Mouse (Mus musculus): ENCODE measurements around the gene Klf7. TPM values are rescaled to one million over a fixed set of nuclear protein-coding genes. Genes with fewer than 3 reads are reported as not detected.

The Klf7 gene
- polyA plus RNA-seq, 2 experiments: 1.4 to 3.6 TPM

GRCm38 (mm10) chr1:64120421-64120810 is 1.7 kb downstream of the Klf7 start:
- H3K9me3 ChIP-seq (ENCODE audit: control insufficient read depth, low read length): no peaks in the 10 kb centered on the region
- peaks cover 14 to 28% of the 10 kb centered on the region in 2 experiments for H3K4me1 ChIP-seq (replicated peaks; ENCODE audit: control insufficient read depth in 2 of 2, insufficient read depth in 2 of 2, low read length in 1 of 2)
- peak overlapping the region; percentile 50 for H3K9ac ChIP-seq (replicated peaks)
- WGBS (ENCODE audit: insufficient replicate concordance): 1% methylated on average over 13 of the region's 13 CpGs
- TF ChIP-seq EP300 (IDR thresholded peaks at IDR 0.05; ENCODE audit: low read depth) (no peak), CTCF (IDR thresholded peaks at IDR 0.05; ENCODE audit: low read depth) (no peak)
- H3K4me3 ChIP-seq (ENCODE audit: insufficient read depth in 1 of 2, low read depth in 2 of 2, low read length in 2 of 2): peak overlapping the region; percentile 66 to 95
- peak overlapping the region; percentile 70 for H3K4me2 ChIP-seq (ENCODE audit: low read depth)
- no peak overlapping the region for H3K27ac ChIP-seq
- no peaks in the 10 kb centered on the region for H3K36me3 ChIP-seq (replicated peaks; ENCODE audit: control insufficient read depth, insufficient read depth, low read depth)
- ATAC-seq (ENCODE audit: insufficient read depth) (no peak), DNase-seq (ENCODE audit: low read depth in 3 of 3, low spot score in 3 of 3) (no peak)
- H3K27me3 ChIP-seq (ENCODE audit: control insufficient read depth, insufficient read depth, low read length): peaks cover 11% of the 10 kb centered on the region; the same call in 1 of the 2 replicates

- no peak for DNase-seq (ENCODE audit: low read depth in 3 of 3, low spot score in 3 of 3)
- 4% methylated on average over 8 of the region's 8 CpGs for WGBS (ENCODE audit: insufficient replicate concordance)
- H3K4me2 ChIP-seq (ENCODE audit: low read depth): peak overlapping the region; percentile 70
These were observed 2.2 kb downstream of the Klf7 start for GRCm38 (mm10) chr1:64119851-64120250.

GRCm38 (mm10) chr1:64119358-64119794 is 2.7 kb downstream of the Klf7 start:
- TF ChIP-seq CTCF (IDR thresholded peaks at IDR 0.05; ENCODE audit: low read depth): no peak
- no peak for TF ChIP-seq EP300 (IDR thresholded peaks at IDR 0.05; ENCODE audit: low read depth)
- DNase-seq (ENCODE audit: low read depth in 3 of 3, low spot score in 3 of 3) (no peak), ATAC-seq (ENCODE audit: insufficient read depth) (no peak)
- 0 out of 2 replicates have a peak overlapping the region, but pooled peaks have one; percentile 2 for H3K9ac ChIP-seq (replicated peaks)
- peaks cover 14 to 28% of the 10 kb centered on the region in 2 experiments for H3K4me1 ChIP-seq (replicated peaks; ENCODE audit: control insufficient read depth in 2 of 2, insufficient read depth in 2 of 2, low read length in 1 of 2)
- H3K27me3 ChIP-seq (ENCODE audit: control insufficient read depth, insufficient read depth, low read length): peaks cover 11% of the 10 kb centered on the region; the same call in 1 of the 2 replicates
- peak overlapping the region; percentile 66 to 95 for H3K4me3 ChIP-seq (ENCODE audit: insufficient read depth in 1 of 2, low read depth in 2 of 2, low read length in 2 of 2)
- H3K36me3 ChIP-seq (replicated peaks; ENCODE audit: control insufficient read depth, insufficient read depth, low read depth): no peaks in the 10 kb centered on the region
- H3K27ac ChIP-seq: no peak overlapping the region
- H3K4me2 ChIP-seq (ENCODE audit: low read depth): peak overlapping the region; percentile 70
- H3K9me3 ChIP-seq (ENCODE audit: control insufficient read depth, low read length): no peaks in the 10 kb centered on the region
- 27% methylated on average over 7 of the region's 7 CpGs for WGBS (ENCODE audit: insufficient replicate concordance)

More at GRCm38 (mm10) chr1:64119851-64120250, 2.2 kb downstream of the Klf7 start:
- TF ChIP-seq EP300 (IDR thresholded peaks at IDR 0.05; ENCODE audit: low read depth) (no peak), CTCF (IDR thresholded peaks at IDR 0.05; ENCODE audit: low read depth) (no peak)
- no peak for ATAC-seq (ENCODE audit: insufficient read depth)
- Histone ChIP-seq H3K27ac (no peak overlapping the region), H3K9me3 (ENCODE audit: control insufficient read depth, low read length) (no peaks in the 10 kb centered on the region), H3K9ac (replicated peaks) (peak overlapping the region; percentile 41), H3K36me3 (replicated peaks; ENCODE audit: control insufficient read depth, insufficient read depth, low read depth) (no peaks in the 10 kb centered on the region), H3K4me1 (replicated peaks; ENCODE audit: control insufficient read depth in 2 of 2, insufficient read depth in 2 of 2, low read length in 1 of 2) (peaks cover 14 to 28% of the 10 kb centered on the region in 2 experiments), H3K27me3 (ENCODE audit: control insufficient read depth, insufficient read depth, low read length) (peaks cover 11% of the 10 kb centered on the region; the same call in 1 of the 2 replicates), H3K4me3 (ENCODE audit: insufficient read depth in 1 of 2, low read depth in 2 of 2, low read length in 2 of 2) (peak overlapping the region; percentile 66 to 95)

GRCm38 (mm10) chr1:64118285-64119170 is 3.6 kb downstream of the Klf7 start:
- no peak for ATAC-seq (ENCODE audit: insufficient read depth)
- no peaks in the 10 kb centered on the region for H3K36me3 ChIP-seq (replicated peaks; ENCODE audit: control insufficient read depth, insufficient read depth, low read depth)
- DNase-seq (ENCODE audit: low read depth in 3 of 3, low spot score in 3 of 3): no peak
- H3K27ac ChIP-seq: no peak overlapping the region
- peaks cover 11% of the 10 kb centered on the region; the same call in 1 of the 2 replicates for H3K27me3 ChIP-seq (ENCODE audit: control insufficient read depth, insufficient read depth, low read length)
- H3K4me3 ChIP-seq (ENCODE audit: insufficient read depth in 1 of 2, low read depth in 2 of 2, low read length in 2 of 2): peak overlapping the region in 1 of 2 experiments; percentile 66; a peak in 2 of 4 replicates
- H3K4me1 ChIP-seq (replicated peaks; ENCODE audit: control insufficient read depth in 2 of 2, insufficient read depth in 2 of 2, low read length in 1 of 2): peaks cover 14 to 28% of the 10 kb centered on the region in 2 experiments
- H3K9me3 ChIP-seq (ENCODE audit: control insufficient read depth, low read length): no peaks in the 10 kb centered on the region
- 15% methylated on average over 6 of the region's 6 CpGs for WGBS (ENCODE audit: insufficient replicate concordance)
- no peak overlapping the region; the same call in 1 of the 2 replicates for H3K9ac ChIP-seq (replicated peaks)
- peak overlapping the region; percentile 70 for H3K4me2 ChIP-seq (ENCODE audit: low read depth)
- TF ChIP-seq CTCF (IDR thresholded peaks at IDR 0.05; ENCODE audit: low read depth) (no peak), EP300 (IDR thresholded peaks at IDR 0.05; ENCODE audit: low read depth) (no peak)

Data from liver, embryonic 14.5 days (tissue).